Mouse (Mus musculus) liver, postnatal 0 days (tissue): ENCODE results near the gene Plac9a. TPM values are rescaled to one million over a fixed set of nuclear protein-coding genes. Genes with fewer than 3 reads are reported as not detected.

ENCODE experiments used
- ATAC-seq: fragments of 200-750 bp; cut with Nextera tagmentation; 2 replicates; pipeline ENCODE4 v1.8.0; 2017; ENCODE audit warnings: mild to moderate bottlenecking, moderate library complexity
- DNase-seq: peaks from one replicate; pipeline ENCODE4 v3.0.0-alpha.2; 2016
- H3K27ac ChIP-seq: fragments of 300-500 bp; sonication (generic); 2 replicates; pipeline ENCODE4 v1.5.1; 2014; ENCODE audit warnings: antibody characterized with exemption, moderate library complexity, mild to moderate bottlenecking, low read depth
- H3K27me3 ChIP-seq: fragments of 300-500 bp; sonication (generic); 2 replicates; pipeline ENCODE4 v1.6.1; 2014; ENCODE audit warnings: low read length, control low read depth, mixed read lengths; ENCODE audit not compliant: insufficient read depth
- H3K36me3 ChIP-seq: fragments of 300-500 bp; sonication (generic); replicated peaks from 2 replicates; pipeline ENCODE4 v1.6.1; 2014; ENCODE audit warnings: mild to moderate bottlenecking, control low read depth, low read length, moderate library complexity, mixed read lengths; ENCODE audit not compliant: insufficient read depth
- H3K4me1 ChIP-seq: fragments of 300-500 bp; sonication (generic); 2 replicates; pipeline ENCODE4 v1.6.1; 2014; ENCODE audit warnings: antibody characterized with exemption, mild to moderate bottlenecking, control low read depth; ENCODE audit not compliant: insufficient read depth
- H3K4me2 ChIP-seq: fragments of 300-500 bp; sonication (generic); 2 replicates; pipeline ENCODE4 v1.6.1; 2014; ENCODE audit warnings: low read depth, mild to moderate bottlenecking, low read length, moderate library complexity, mixed read lengths
- H3K4me3 ChIP-seq: fragments of 300-500 bp; sonication (generic); 2 replicates; pipeline ENCODE4 v1.5.1; 2014; ENCODE audit warnings: low read depth, low read length
- H3K9ac ChIP-seq: fragments of 300-500 bp; sonication (generic); replicated peaks from 2 replicates; pipeline ENCODE4 v1.6.1; 2014; ENCODE audit warnings: mild to moderate bottlenecking, moderate library complexity
- H3K9me3 ChIP-seq: fragments of 300-500 bp; sonication (generic); 2 replicates; pipeline ENCODE4 v1.6.1; 2016; ENCODE audit warnings: mild to moderate bottlenecking, control low read depth, low read length, mixed read lengths
- CTCF ChIP-seq: sonication (generic); IDR thresholded peaks from 2 replicates; pipeline ENCODE4 v1.5.1; 2016; ENCODE audit warnings: antibody characterized with exemption, low read depth
- EP300 ChIP-seq: IDR thresholded peaks from 2 replicates; pipeline ENCODE4 v1.6.1; 2016; ENCODE audit warnings: antibody characterized with exemption, low read depth, mild to moderate bottlenecking
- WGBS: fragments of 180-500 bp; shearing (Covaris S2); extraction: QIAGEN DNeasy Blood & Tissue Kit; methylation state at CpG from one replicate; pipeline ENCODE4 v1.1.7; 2014; ENCODE audit not compliant: insufficient replicate concordance; 5-methylcytosine and 5-hydroxymethylcytosine counted together
- polyA plus RNA-seq: library from polyadenylated mRNA; unstranded; fragments of >200 nt; fragmentation: Nextera tagmentation; extraction: Ambion mirVana; gene quantifications from 2 replicates; pipeline ENCODE4 v1.2.1, GENCODE M21; 2015

Gene Plac9a
- polyA plus RNA-seq, 1 experiment from 2014 or later, result not detected

- 60% methylated on average over 9 of the region's 9 CpGs for WGBS
- peaks cover 36% of the 10 kb centered on the region for H3K4me1 ChIP-seq
- ATAC-seq, result peak; percentile 22; the same call in 1 of the 2 replicates
Observed at GRCm38 (mm10) chr14:25869135-25869878, 33.6 kb downstream of the Plac9a start.

GRCm38 (mm10) chr14:25868706-25869105 is 34.2 kb downstream of the Plac9a start:
- ATAC-seq, result no peak
- TF ChIP-seq CTCF (no peak), EP300 (no peak)
- DNase-seq, result no peak
- Histone ChIP-seq H3K4me1 (peaks cover 36% of the 10 kb centered on the region), H3K27me3 (no peaks in the 10 kb centered on the region), H3K27ac (no peak overlapping the region), H3K9me3 (no peaks in the 10 kb centered on the region), H3K4me3 (no peak overlapping the region), H3K36me3 (no peaks in the 10 kb centered on the region), H3K9ac (no peak overlapping the region), H3K4me2 (no peak overlapping the region)
- 65% methylated on average over 4 of the region's 4 CpGs for WGBS

More at GRCm38 (mm10) chr14:25869135-25869878, 33.6 kb downstream of the Plac9a start:
- Histone ChIP-seq H3K4me3 (no peak overlapping the region), H3K36me3 (0 out of 2 replicates have a peak, but pooled peaks cover 2% of the 10 kb centered on the region), H3K27ac (no peak overlapping the region), H3K4me2 (no peak overlapping the region), H3K27me3 (no peaks in the 10 kb centered on the region), H3K9ac (no peak overlapping the region), H3K9me3 (no peaks in the 10 kb centered on the region)
- TF ChIP-seq CTCF (no peak), EP300 (no peak)
- DNase-seq, result no peak

- TF ChIP-seq EP300, result no peak
- no peak for TF ChIP-seq CTCF
Observed at GRCm38 (mm10) chr14:25867834-25868233, 35.1 kb downstream of the Plac9a start.

GRCm38 (mm10) chr14:25866832-25867231 is 36.1 kb downstream of the Plac9a start:
- H3K9me3 ChIP-seq, result no peaks in the 10 kb centered on the region
- no peak overlapping the region for H3K4me3 ChIP-seq
- no peaks in the 10 kb centered on the region for H3K27me3 ChIP-seq
- H3K27ac ChIP-seq, result no peak overlapping the region
- no peak overlapping the region for H3K9ac ChIP-seq
- DNase-seq, result no peak
- H3K4me2 ChIP-seq, result no peak overlapping the region
- no peaks in the 10 kb centered on the region for H3K36me3 ChIP-seq
- peaks cover 36% of the 10 kb centered on the region for H3K4me1 ChIP-seq
- ATAC-seq, result no peak
- TF ChIP-seq CTCF, result no peak
- TF ChIP-seq EP300, result no peak
- WGBS, result 81% methylated on average over 11 of the region's 11 CpGs

More at GRCm38 (mm10) chr14:25867834-25868233, 35.1 kb downstream of the Plac9a start:
- peaks cover 36% of the 10 kb centered on the region for H3K4me1 ChIP-seq
- H3K27me3 ChIP-seq, result no peaks in the 10 kb centered on the region
- H3K36me3 ChIP-seq, result no peaks in the 10 kb centered on the region
- no peaks in the 10 kb centered on the region for H3K9me3 ChIP-seq
- H3K4me2 ChIP-seq, result no peak overlapping the region
- no peak overlapping the region for H3K4me3 ChIP-seq
- 0 out of 2 replicates have a peak overlapping the region, but pooled peaks have one; percentile 57 for H3K27ac ChIP-seq
- ATAC-seq (peak; percentile 84), DNase-seq (peak; percentile 55)
- 50% methylated on average over 6 of the region's 6 CpGs for WGBS
- no peak overlapping the region for H3K9ac ChIP-seq

- ATAC-seq (no peak), DNase-seq (no peak)
- H3K9me3 ChIP-seq, result no peaks in the 10 kb centered on the region
- WGBS, result 89% methylated on average over 6 of the region's 6 CpGs
- TF ChIP-seq EP300 (no peak), CTCF (no peak)
- H3K36me3 ChIP-seq, result no peaks in the 10 kb centered on the region
- no peak overlapping the region for H3K4me2 ChIP-seq
- no peak overlapping the region for H3K9ac ChIP-seq
- H3K27ac ChIP-seq, result no peak overlapping the region
- no peaks in the 10 kb centered on the region for H3K27me3 ChIP-seq
- peaks cover 39% of the 10 kb centered on the region for H3K4me1 ChIP-seq
- no peak overlapping the region for H3K4me3 ChIP-seq
Observed at GRCm38 (mm10) chr14:25866384-25866783, 36.5 kb downstream of the Plac9a start.

GRCm38 (mm10) chr14:25865251-25865650 is 37.6 kb downstream of the Plac9a start:
- H3K9me3 ChIP-seq, result no peaks in the 10 kb centered on the region
- DNase-seq (no peak), ATAC-seq (no peak)
- no peak overlapping the region for H3K9ac ChIP-seq
- 74% methylated on average over 5 of the region's 5 CpGs for WGBS
- no peak overlapping the region for H3K4me3 ChIP-seq
- TF ChIP-seq CTCF, result no peak
- TF ChIP-seq EP300, result no peak
- H3K4me1 ChIP-seq, result peaks cover 42% of the 10 kb centered on the region
- no peaks in the 10 kb centered on the region for H3K36me3 ChIP-seq
- no peaks in the 10 kb centered on the region for H3K27me3 ChIP-seq
- no peak overlapping the region for H3K27ac ChIP-seq
- no peak overlapping the region for H3K4me2 ChIP-seq
